Mouse (Mus musculus) cerebellum, adult 2 months (tissue): ENCODE measurements at regions not wholly inside any gene's neighbourhood (a gene's known extent, or its start where the extent isn't known, plus 50 kb on each side); places are given as distances from the start of the nearest gene placed in this dataset.

Source experiments
- CTCF ChIP-seq: fragments of 200-500 bp; IDR thresholded peaks from 2 replicates; pipeline ENCODE4 v1.5.1; 2011; ENCODE audit warnings: low read depth, mild to moderate bottlenecking, control low read depth, low read length, moderate library complexity, borderline replicate concordance; ENCODE audit not compliant: insufficient read depth
- POLR2A ChIP-seq: fragments of 200-500 bp; IDR thresholded peaks from 2 replicates; pipeline ENCODE4 v1.6.1; 2011; ENCODE audit warnings: low read length, control low read depth, borderline replicate concordance; ENCODE audit not compliant: insufficient read depth

DNA sequence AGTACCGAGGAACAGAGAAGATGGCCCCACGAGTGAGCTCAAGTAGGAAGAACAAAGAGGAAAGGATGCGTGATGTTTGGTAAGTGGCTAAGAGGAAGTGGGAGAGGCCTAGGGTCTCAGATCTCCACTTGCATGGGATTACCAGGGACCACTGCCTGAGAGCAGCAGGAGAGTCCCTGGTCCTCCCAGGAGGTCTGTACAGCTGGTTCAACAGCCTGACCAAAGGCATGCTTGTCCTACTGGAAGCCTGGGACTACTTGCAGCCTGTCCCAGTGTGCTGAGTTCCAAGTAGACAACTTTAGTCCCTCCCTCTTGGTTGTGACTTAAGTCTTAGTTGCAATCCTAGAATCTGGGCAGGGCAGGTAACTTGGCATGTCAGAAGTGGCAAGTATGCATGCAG is 437.5 kb upstream of the Mki67 start:
- TF ChIP-seq CTCF (no peak), POLR2A (no peak)
